Mouse (Mus musculus) lung, postnatal 10 days (tissue): ENCODE measurements at regions not wholly inside any gene's neighbourhood (a gene's known extent, or its start where the extent isn't known, plus 50 kb on each side); places are given as distances from the start of the nearest gene placed in this dataset.

Experiments
- DNase-seq: peaks from one replicate; pipeline ENCODE4 v3.0.0; 2021

DNA sequence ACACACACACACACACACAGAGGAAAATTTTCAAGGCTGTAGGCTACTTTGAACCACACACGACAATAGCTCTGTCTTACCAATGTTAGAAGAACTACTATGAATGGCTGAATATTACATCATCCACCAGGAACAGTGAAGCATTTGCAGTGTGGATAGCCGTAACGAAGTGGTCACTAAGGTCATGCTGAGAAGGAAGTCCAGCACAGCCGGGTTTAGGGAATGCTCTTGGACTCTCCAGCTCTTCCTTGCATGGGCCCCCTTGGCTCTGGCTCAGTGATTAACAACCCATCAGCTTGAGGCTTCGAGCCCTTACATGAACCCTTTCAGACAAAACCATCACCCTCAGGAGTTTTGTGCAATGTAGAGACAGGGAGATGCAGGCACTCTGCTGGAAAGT, 245.3 kb downstream of the Adamts20 start:
- no peak for DNase-seq

DNA sequence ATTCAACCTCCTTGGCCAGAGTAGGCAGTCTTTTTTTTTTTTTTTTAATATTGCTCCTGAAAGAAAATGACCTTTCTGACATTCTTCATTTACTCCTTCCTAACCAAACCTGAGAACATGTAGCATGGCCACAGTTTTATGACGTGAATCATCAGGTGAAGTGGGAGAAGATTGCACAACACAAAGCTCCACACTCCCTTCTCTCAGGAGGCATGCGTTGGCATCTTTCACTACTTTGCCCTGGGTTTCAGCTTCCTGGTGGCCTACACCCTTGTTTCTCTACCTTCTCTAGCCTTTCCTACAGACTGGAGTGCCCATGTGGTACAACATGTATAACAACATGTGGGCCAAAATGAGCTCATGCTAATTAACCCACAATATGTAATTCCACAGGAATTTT, 248.5 kb downstream of the Adamts20 start:
- no peak for DNase-seq

DNA sequence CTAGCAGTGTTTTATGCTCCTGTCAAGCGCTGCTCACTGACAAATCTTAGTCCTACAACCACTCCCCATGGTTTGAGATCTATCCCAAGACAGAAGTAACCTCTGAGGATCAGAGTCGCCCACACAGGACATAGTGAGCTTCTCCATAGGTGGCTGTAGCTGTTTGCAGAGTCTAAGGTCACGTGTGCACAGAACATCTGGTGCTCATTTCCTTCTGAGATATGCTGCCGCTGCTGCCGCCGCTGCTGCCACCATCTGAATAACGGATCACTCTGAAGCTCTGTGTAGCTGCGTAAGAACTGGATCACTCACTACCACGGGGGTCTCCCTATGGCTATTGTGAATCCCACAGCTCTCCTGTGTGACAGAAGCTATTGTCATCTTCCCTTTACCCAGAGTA, 250.8 kb downstream of the Adamts20 start:
- DNase-seq: no peak

DNA sequence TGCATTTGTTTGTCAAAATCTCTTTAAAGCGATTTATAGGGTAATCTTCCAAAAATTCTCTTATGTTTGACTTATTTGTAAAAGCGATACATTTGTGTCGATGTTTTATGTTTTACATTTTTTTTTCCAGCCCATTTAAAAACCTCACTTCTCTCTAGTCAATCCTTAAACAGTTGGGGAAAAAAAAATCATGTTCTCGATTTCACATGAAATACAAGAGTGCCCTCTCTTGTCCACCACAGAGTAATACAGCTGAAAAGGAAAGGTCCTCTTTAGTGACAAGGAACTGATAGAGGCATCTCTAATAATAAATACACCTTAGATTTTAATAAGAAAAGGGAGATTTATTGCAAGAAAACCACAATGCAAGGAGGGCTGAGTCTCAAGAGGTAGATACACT, 251.8 kb downstream of the Adamts20 start:
- DNase-seq: no peak

DNA sequence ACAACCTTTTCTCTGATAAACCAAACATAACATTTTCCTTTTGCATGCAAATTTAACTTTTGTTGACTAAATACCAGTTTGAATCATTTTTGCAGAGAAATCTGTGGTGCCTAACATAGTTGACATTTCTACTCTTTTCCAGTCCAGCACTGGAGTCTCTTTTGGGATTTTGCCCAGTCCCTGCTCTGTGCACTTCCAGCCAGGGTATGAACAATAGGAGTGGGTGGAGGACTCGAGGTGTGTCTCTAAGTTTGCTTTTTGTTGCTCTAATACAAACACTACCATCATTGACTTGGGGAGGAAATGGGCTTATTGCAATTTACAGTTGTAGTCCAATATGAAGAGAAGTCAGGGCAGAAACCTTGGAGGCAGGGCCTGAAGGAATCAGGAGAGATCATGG, 256.7 kb downstream of the Adamts20 start:
- peak; percentile 52 for DNase-seq

DNA sequence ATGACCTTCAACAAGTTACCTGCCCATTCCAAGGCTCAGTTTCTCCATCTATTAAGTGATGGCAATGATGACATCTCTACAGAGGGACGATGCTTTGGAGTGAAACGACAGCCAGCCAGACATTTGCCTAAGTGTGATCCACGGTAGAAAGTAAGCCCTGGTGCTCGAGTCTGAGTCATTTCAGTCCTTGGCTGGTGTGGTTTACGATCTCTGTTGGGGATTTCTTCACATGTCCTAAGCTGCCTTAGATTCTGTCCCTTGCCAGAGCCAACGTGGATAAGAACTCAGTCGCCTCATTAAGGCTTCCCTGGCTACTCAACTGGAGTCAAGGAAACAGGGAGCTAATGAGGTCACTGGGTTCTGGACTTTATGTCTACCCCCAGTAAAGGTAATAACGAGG, 258.8 kb downstream of the Adamts20 start:
- no peak for DNase-seq

DNA sequence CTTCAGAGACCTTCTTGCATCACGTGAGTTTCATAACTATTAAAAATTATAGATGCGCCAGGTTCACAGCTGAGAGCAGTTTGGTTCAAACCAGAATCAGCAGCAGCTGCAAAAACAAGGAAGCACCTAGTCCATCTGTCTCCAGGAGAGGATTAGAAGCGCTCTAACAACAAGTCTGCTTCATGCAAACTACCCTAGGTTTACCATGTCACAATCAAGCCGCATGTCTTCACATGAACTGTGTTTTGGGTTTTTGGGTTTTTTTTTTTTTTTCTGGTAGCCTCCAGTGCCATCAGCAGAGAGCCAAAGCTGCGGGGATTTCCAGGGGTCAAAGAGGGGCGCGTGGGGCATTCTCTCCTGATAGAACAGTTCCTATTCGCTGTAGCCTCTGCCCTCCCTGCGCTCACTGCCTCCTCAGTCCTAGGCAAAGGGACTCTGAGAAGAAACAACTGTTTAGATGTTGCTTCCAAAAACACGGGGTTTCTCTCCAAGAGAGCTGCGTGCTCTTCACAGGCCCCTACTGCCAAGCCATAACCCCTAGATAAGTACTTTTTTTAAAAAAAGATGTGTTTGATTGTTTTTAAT, 259.8 kb downstream of the Adamts20 start:
- peak; percentile 23 for DNase-seq

DNA sequence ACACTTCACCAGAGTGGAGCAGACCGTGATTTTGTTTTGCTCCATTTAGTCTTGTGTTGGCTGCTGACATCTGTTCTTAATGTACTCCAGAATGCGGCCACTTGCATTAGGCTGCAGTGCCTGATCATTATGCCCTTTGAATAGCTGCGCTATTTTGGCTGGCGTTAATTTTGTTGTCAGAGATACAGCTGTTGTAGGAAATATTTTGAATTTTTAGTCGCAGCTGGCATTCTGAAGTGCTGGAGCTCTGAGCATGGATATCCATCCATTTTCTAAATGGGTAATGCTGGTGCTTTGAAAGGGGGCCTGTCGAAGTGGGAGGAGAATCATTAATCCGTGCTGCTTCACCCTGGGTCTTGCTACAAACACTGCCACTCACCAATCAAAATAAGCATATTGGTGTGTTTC, 275.1 kb downstream of the Adamts20 start:
- no peak for DNase-seq

DNA sequence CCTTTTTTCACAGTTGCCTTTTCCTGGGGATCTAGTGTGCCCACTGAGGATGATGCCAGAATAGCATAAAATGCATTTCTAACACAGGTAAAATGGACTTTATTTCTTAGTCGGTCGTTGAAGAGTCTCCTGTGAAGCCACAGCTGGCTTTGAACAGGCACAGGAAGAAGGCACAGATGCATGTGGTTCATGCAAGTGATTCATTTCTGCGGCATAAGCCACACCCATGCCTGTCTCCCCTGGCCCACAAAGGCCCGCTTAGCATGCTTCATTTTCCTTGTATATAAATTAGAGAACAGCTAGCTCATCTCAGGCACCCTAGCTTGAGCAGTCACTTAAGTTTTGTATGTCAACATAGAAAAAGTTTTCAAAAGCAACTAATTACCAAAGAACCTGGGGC, 277.6 kb downstream of the Adamts20 start:
- DNase-seq: no peak

DNA sequence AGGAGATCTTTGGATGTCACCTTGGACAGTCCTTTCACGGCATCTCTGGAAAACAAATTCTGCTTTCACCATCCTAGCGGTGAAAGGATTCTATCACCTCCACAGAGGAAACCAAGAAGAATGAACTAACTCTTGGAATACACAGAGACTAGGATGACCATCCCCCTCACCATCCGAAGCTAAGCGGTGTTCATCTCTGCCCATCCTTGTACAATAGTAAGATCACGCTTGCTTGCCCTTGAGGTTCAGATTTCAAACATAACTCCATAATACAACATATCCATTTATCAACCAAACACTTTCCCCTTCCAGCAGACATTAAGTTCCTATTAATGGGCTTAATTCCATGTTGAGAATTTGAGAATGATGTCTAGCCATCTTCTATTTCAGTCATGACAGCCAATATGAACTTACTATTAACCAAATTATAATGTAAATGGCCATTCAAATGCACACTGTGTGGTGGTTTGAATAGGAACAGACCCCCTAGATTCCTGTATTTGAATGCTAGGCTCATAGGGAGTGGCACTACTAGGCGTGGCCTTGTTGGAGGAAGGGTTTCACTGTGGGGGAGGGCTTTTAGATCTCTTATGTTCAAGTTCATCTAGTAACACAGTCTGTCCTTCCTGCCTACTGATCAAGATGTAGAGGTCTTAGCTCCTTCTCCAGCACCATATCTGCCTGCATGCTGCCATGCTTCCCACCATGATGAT, 281.4 kb downstream of the Adamts20 start:
- DNase-seq: no peak

DNA sequence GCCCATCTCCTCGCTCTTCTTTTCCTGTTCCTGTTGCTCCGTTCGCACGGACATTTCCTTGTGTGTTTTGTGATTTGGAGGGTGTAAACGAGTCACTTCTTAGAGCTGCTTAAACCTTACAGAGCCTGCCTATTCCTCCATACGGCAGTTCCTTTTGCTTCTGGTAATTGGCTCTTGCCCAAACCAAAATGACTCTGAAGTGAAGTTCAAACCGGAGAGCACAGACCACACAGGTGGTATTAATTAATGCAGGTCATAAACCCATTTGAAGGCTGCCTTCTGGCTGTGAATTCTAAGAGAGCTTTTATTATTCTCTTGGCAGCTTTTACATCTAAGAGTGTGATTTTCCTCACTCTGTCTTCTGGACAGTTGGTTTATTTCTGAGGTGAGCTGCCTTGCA, 291.1 kb downstream of the Adamts20 start:
- no peak for DNase-seq

DNA sequence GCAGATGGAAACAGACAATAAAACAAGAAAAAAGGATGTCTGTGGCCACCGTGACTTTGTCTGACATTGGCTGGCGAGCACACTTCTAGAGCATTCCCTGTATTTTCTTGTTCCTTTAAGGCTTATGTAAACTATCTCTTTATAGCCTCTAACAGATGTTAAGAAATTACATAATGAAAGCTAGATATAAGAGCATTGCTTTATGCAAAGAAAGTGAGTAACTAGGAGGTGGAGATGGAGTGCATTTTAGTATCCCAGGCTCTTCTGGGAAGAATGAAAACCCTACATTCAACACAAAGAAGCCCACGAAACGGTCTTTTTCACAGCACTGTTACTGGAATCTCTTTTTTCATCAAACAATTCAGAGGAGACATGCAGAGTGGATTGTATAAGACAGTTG, 304.4 kb downstream of the Adamts20 start:
- DNase-seq: no peak

DNA sequence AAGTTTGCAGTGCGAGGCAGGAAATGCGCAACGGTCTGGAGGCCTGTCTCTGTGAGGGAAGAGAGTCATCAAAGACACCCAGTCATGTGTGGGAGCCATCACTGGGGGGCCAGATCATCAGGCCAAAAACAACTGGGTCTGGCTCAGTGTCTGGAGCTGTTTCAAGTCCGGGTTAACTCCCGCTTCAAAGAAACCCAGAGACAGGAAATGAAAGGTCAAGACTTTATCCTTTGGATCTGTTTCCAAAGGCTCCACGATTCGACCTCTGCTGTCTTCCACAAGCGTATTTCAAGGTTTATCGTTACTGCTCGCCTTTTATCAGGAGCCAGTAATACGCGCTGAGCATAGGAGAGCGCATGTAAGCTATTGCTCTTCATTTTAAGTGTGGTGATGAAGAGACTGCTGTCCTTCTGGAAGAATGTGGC, 325.7 kb downstream of the Adamts20 start:
- DNase-seq: peak; percentile 79

DNA sequence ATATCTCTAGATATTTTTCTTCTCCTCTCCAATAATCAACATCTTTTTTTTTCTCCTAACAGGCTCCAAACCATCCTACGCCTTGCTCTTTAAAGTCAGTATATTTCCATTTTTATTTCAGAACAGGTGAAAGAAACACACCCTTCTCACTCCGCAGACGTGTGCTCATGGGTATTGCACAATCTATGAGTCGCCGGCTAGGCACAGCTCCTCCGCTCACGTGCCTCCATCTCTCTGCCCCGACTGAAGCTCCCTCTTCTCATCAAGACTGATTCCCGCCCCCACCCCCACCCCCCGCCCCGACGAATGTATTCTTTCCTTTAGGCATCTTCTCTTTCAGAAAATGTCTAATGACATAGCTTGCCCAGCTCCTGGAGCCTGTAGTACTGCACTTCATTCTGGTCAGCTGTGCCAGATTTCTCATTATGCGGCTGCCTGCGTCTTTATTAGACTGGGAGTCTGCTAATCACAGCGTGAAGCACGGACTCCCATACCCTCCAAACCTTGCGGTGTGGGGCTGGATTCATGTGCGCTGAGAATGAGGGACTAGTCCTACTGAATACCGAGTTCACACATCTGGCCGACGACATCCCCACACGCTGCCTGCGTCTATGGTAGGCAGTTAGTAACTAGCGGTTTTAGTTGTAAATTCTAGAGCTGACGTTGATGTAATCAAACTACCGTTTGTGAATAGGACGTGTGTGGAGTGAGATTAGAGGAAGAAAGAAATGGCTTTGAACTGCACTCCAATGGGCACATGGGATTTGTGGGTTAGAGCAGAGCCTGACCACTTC, 327.9 kb downstream of the Adamts20 start:
- DNase-seq: no peak

DNA sequence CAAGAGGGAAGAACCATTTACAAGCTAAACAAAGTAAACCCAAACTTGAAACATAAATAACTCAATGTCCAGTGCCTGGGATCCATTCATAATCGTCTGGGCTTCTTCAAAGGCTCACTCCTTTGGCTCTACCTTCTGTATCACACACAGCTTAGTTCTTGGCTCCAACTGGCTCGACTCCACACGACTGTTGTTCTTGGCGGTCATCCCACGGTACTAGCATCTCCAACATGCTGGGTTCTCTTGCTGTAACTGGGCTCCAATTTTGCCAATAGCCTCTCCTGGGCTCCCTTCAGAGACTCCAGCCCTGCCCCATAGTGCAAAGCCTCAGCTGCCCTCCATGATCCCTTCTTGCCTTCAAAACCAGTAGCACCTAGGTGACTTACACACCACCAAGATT, 352.4 kb downstream of the Adamts20 start:
- DNase-seq: peak; percentile 36

DNA sequence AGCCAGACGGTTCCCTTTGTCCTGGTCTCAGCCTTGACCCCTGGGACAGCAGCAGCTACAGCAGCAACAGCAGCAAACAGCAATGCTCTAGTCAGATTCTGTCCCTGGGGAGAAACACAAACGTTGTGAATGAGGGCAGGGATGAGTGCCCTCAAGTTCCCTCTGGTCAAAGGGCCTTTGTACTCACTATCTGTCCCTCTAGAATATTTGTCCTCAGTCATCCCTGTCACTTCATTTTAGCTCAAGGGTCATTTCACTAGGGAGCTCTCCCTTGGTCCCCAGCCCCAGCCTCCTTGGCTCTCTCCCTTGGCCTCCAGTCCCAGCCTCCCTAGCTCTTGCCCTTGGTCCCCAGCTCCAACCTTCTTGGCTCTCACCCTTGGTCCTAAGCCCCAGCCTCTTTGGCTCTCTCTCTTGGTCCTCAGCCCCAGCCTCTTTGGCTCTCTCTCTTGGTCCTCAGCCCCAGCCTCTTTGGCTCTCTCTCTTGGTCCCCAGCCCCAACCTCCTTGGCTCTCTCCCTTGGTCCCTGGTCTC, 358.0 kb downstream of the Adamts20 start:
- DNase-seq: peak; percentile 16

DNA sequence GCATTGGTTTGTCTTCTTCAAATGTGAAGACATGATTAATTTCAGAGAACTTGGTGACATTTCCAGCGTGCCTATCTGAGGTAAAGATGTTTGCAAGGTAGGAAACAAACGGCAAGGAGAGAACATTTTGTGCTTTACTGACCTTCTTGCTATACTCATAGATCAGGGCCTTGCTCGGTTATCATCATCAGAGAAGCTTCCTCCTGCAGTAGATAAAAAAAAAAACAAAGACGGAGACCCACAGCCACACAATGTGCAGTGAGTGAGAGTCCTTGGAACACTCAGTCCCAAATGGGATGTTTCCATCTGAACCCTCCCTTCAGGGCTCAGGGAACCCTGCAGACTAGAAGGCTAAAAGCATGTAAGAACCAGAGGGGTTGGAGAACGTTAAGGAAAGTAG, 374.6 kb downstream of the Adamts20 start:
- no peak for DNase-seq

DNA sequence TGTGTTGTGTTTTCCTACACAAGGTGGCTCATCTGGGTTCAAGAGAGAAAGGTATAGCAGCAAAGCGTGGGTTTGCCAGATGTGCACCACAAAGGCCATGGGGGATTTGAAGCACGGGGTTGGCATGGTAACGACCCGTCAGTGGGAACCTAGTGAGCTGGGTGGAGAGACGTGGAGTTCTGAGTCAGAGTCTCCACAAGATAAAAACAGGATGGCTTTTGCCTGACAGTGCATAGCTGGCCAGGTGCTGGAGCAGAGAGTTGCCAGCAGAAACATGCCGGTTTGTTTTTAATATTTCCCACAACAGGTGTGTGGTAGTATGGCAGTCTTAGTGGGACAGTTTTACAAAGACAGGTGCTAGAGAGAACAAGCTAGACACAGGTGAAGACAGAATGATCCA, 375.4 kb downstream of the Adamts20 start:
- DNase-seq: no peak

DNA sequence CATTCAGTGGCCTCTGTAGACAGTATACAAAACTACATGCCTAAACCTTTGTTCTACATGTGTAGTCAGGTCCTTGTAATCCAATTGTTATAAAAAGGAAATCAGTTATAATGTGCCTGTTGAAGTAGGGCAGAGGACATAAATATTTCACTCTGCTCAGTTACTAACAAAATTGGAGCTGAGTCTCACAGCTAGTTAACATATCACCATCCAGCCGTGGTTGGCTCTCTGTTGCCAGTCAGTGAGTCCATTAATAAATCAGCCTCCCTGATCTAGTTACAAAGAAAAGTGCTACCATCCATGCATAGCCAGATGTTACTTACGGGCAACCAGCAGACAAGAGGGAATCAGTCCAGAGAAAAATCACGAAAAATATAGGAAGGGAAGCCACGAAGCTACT, 382.8 kb downstream of the Adamts20 start:
- no peak for DNase-seq

DNA sequence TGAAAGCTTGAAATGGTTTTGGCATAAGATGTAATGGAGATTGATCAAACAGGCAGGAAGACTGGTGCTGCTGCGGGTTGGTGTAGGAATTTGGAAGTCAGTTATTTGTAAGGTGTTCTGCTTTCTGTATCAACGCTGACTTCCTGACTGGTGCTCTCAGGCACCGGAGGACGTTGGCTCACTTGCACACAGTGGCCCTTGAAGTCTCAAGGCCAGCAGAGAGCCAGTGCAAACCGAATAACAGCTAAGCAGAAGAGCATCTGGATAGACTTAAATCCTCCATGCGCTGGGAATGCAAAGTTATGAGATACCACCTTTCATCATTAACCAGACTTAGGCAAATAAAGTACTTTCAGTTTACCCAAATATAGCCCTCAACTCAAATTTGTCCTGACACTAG, 388.2 kb downstream of the Adamts20 start:
- no peak for DNase-seq

DNA sequence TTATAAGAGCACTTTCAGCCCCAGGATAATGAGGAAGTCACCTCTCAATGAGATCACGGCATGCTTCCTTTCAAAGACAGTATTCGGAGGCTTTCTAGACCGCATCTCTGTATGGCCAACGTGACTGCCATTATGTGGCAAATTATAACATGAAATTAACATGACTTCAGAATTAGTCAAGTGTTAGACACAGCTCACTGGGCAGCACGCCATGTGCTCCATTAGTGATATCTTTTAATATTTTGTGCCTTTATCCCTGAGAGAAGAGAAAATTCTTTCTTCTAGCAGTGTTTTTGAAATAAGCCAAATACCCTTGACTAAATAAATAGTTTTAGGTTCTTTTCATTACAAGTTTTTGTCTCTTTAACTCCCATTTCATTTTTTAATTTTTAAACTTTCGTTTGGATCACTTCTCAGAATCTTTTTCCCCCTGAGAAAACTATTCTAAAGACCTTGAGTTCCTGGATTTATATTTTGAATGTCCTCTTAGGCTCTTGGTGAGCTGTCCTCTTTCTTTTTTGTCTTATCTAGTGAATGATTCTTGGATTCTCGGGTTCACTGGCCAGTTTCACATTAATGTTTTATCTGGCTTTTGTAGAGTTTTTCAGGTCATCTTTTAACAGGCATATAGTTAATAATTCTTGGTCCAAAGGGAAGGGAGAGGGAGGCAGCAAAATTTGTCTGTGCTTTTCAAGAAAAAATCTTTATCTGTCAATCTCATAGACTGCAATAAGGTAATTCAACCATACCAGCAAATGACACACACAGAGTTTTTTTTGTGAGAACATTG, 390.9 kb downstream of the Adamts20 start:
- no peak for DNase-seq

DNA sequence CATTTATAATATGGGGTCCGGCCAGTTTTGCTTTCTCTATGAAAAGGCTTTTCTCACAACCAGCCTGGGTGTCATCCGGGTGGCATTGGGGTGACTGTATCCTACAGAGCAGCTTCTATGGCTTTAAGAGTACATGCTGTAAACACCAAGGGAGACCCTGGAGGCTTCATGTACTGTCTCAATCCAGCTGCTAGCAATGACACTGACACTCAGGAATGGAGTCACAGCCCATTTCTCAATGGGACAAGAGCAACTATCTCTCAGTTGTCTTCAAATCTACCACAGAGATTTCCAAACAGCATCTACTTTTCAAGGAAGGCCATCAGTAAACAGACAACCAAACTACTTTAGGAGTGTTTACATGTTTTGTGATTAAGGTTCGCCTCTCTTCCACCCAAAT, 397.5 kb downstream of the Adamts20 start:
- DNase-seq: no peak

DNA sequence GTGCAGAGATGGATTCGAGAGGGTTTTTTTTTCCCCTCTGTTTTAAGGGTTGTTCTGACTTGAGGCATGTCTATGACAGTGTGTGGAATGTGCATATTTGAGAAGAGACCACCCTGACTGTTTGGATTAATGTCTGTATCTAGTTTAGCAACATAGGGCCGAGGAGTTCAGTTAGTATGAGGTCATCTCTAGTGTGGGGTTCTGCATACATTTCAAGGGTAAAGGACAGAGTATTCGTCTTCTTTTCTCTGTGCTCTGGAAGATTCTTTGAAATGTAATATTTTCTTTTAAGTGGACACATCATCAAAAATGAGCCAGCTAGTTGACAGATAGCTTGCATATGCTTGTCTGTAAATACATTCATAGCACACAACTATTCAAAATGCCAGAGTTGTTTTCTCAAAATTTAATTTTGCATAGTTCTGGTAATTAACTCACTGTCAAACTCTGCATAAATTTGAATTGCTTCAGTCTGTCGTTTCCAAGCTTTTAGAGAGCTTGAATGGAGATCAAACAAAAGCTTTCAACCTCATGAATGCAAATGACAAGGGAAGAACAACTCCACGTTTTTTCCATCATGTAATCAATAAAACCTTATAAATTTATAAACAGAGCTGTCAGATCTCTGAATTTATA, 415.5 kb downstream of the Adamts20 start:
- no peak for DNase-seq
